Mouse (Mus musculus) small intestine, adult 2 months (tissue): ENCODE measurements around the gene Hnf4a. TPM values are rescaled to one million over a fixed set of nuclear protein-coding genes. Genes with fewer than 3 reads are reported as not detected.
A peak's percentile ranks its signal among the peaks of the same experiment; 100 is the strongest.

Experiments
- H3K27ac ChIP-seq: fragments of 200-500 bp; 2 replicates; pipeline ENCODE4 v1.5.1; 2012; ENCODE audit warnings: low read depth, low read length, control low read depth, inconsistent platforms; ENCODE audit not compliant: insufficient read depth
- H3K27me3 ChIP-seq: fragments of 200-500 bp; 2 replicates; pipeline ENCODE4 v1.6.1; 2012; ENCODE audit warnings: mild to moderate bottlenecking, moderate library complexity, low read length, inconsistent platforms; ENCODE audit not compliant: control insufficient read depth, insufficient read depth
- H3K36me3 ChIP-seq: fragments of 200-500 bp; 2 replicates; pipeline ENCODE4 v1.6.1; 2012; ENCODE audit warnings: mild to moderate bottlenecking, low read length, control low read depth, inconsistent platforms; ENCODE audit not compliant: control insufficient read depth, insufficient read depth
- H3K4me1 ChIP-seq: fragments of 200-500 bp; 2 replicates; pipeline ENCODE4 v1.6.1; 2012; ENCODE audit warnings: low read length, inconsistent platforms, mixed read lengths; ENCODE audit not compliant: control insufficient read depth, insufficient read depth, insufficient read length
- H3K4me3 ChIP-seq: fragments of 200-500 bp; 2 replicates; pipeline ENCODE4 v1.5.1; 2012; ENCODE audit warnings: low read depth, mild to moderate bottlenecking, control low read depth, inconsistent platforms, low read length, moderate library complexity
- CTCF ChIP-seq: fragments of 200-500 bp; IDR thresholded peaks from 2 replicates; pipeline ENCODE4 v1.5.1; 2012; ENCODE audit warnings: low read depth, mild to moderate bottlenecking, control low read depth, inconsistent platforms, low read length, moderate library complexity, mixed read lengths; ENCODE audit not compliant: insufficient replicate concordance, insufficient read length; ENCODE audit errors: extremely low read depth
- POLR2A ChIP-seq: fragments of 200-500 bp; IDR thresholded peaks from 2 replicates; pipeline ENCODE4 v1.6.1; 2012; ENCODE audit warnings: low read depth, mild to moderate bottlenecking, control low read depth, inconsistent platforms, low read length, moderate library complexity
- WGBS: fragments of 180-500 bp; shearing (Covaris S2); methylation state at CpG from one replicate; pipeline ENCODE4 v1.1.7; 2018; 5-methylcytosine and 5-hydroxymethylcytosine counted together
- polyA plus RNA-seq: library from polyadenylated mRNA; depleted of rRNA; stranded (reverse); fragments of >200 nt; gene quantifications from 2 replicates; pipeline ENCODE4 v1.2.3, GENCODE M21; 2012

Hnf4a gene
- polyA plus RNA-seq, 1 experiment = 397 TPM

- peaks cover 40% of the 10 kb centered on the region for H3K36me3 ChIP-seq
- TF ChIP-seq CTCF = peak; percentile 95; the same call in 1 of the 2 replicates
- TF ChIP-seq POLR2A = no peak
- H3K4me3 ChIP-seq = peak overlapping the region; percentile 53
- WGBS = 5% methylated on average over 22 of the region's 22 CpGs
- no peaks in the 10 kb centered on the region for H3K27me3 ChIP-seq
- peaks cover 28% of the 10 kb centered on the region for H3K4me1 ChIP-seq
- peak overlapping the region; percentile 72 for H3K27ac ChIP-seq
These were observed 28.4 kb downstream of the Hnf4a start for GRCm38 (mm10) chr2:163534958-163535524.

GRCm38 (mm10) chr2:163537443-163537842 lies 30.8 kb downstream of the Hnf4a start:
- Histone ChIP-seq H3K27me3 (no peaks in the 10 kb centered on the region), H3K27ac (peak overlapping the region; percentile 23; the same call in 1 of the 2 replicates), H3K36me3 (peaks cover 36% of the 10 kb centered on the region), H3K4me3 (peak overlapping the region; percentile 10; the same call in 1 of the 2 replicates), H3K4me1 (peaks cover 26% of the 10 kb centered on the region)
- TF ChIP-seq POLR2A (no peak), CTCF (no peak)
- WGBS = 55% methylated on average over 5 of the region's 5 CpGs

DNA sequence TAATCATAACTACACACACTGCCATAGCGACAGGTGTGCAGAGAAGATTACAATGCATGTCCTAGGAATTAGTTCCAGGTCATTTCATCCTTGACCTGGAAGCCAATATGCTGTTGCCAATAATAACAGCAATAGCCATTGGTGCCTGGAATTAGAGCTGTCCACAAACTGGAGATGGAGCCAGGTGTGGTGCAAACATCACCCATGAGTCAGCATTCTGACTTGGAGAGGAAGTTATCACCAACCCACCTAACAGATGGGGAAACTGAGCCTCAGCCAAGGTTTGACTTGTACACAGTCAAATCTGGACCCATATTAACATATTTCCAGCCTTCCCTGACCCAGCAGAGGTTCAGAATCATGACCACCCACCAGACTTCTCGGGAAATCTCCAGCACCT lies 31.8 kb downstream of the Hnf4a start:
- H3K4me1 ChIP-seq = peaks cover 21% of the 10 kb centered on the region
- H3K4me3 ChIP-seq = peak overlapping the region; percentile 22; the same call in 1 of the 2 replicates
- peak overlapping the region; percentile 79; the same call in 1 of the 2 replicates for H3K27ac ChIP-seq
- WGBS = 52% methylated on average over 2 of the region's 2 CpGs
- peaks cover 31% of the 10 kb centered on the region for H3K36me3 ChIP-seq
- H3K27me3 ChIP-seq = no peaks in the 10 kb centered on the region
- no peak; the same call in 1 of the 2 replicates for TF ChIP-seq CTCF
- no peak for TF ChIP-seq POLR2A

DNA sequence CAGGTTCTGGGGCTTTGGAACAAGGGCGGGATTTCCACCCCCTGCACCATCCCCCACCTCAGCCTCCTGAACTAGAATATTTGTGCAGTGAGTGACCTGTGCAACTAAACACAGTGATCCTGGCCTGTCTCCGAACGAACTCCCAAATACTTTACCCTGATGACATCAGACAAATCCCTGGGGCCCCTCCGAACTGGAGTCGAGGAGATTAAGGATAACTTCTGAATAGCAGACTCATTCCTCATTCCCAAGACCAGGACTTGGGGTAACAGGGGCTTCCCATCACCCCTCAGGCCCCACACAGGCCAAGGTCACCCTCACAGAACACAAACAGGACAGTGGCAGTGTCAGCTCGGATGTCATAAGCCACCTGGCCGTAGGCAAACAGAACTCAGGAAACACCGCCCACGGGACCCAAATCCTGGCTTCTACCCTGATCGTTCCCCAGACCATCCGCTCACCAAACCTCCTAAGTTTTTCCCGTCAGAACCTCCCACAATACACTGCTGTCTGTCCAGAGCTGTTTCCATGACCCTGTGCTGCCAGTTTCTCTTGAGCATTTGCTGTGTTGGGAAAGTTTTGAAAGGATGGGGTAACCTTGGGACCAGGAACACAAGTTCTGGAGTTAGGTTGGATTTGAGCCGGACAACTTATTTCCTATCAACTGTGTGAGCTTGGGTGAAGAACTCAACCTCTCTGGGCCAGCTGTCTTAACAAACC lies 32.9 kb downstream of the Hnf4a start:
- Histone ChIP-seq H3K27me3 (no peaks in the 10 kb centered on the region), H3K4me1 (peaks cover 19% of the 10 kb centered on the region), H3K36me3 (peaks cover 27% of the 10 kb centered on the region), H3K27ac (peak overlapping the region; percentile 79), H3K4me3 (peak overlapping the region; percentile 73)
- WGBS = 31% methylated on average over 13 of the region's 13 CpGs
- TF ChIP-seq POLR2A (no peak), CTCF (no peak)

DNA sequence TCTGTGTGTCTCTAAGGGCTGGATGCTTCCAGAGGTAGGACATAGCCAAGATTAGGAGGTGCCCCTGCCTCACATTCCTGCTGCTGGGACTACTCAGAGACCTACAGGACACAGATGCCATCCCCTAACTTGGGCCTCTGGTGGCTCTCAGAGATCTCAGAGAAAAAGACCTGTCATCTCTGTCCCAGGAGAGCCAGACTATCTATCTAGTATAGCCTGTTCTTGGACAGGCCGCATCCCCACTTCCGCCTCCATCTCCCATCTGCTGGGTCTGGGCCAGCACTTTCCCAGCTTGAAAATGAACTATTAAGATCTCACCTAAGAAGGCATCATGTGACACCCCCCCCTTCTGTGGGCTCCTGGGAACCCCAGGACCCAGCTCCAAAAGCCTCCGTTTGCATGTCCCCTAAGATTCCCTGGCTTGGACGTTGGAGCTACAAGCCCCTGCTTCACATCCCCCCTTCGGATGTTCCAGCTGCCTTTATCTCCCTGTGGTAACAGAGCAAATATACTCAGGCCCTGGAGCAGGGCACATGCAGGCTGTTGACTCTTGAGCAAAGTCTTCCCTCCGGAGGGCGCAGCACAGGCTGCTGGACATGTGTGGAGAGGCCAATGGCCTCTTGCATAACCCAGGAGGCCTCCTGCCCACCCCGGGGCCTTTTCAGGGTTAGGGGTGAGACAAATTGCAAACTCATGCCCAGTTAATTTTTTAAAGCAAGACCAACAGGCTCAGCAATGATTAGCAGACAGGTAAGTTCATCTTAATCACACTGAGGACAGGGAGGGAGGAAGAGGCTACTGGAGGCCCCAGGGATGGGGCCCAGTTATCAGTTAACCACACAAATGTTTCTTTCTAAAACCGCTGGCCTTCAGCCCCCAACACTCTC lies 33.9 kb downstream of the Hnf4a start:
- Histone ChIP-seq H3K27me3 (no peaks in the 10 kb centered on the region), H3K4me3 (peak overlapping the region; percentile 73), H3K27ac (peak overlapping the region; percentile 79), H3K4me1 (peaks cover 15% of the 10 kb centered on the region), H3K36me3 (peaks cover 27% of the 10 kb centered on the region)
- 29% methylated on average over 9 of the region's 9 CpGs for WGBS
- TF ChIP-seq POLR2A = no peak
- TF ChIP-seq CTCF = no peak

DNA sequence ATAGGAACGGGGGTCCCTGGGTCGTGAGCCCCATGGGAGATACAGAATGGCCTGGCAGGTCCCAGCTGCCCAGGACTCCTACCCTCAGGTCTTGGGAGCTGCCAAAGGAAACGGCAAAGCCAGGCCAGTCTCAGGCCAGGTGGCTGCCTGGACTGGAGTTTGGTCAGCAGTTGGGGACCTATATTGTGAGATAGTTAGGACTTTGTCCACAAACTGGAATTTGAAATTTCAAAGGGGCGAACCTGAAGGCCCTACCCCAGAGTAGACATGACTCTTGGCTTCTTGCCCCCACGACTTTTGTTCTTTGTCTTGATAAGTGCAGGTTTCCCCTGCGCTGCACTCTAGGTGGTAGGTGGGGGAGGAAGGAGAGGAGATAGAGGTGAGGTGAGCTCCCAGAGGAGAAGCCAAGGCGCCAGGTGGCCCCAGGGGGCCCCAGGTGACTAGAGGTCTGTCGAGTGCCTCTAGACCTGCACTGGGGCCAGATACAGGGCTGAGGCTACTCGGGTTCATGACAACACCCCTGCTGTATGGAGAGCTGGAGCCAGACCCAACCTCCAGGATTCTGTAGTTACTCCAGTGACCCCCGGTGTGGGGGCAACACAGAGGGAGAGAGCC lies 35.1 kb downstream of the Hnf4a start:
- H3K27ac ChIP-seq = peak overlapping the region; percentile 79
- 33% methylated on average over 10 of the region's 10 CpGs for WGBS
- peaks cover 20% of the 10 kb centered on the region for H3K4me1 ChIP-seq
- H3K27me3 ChIP-seq = no peaks in the 10 kb centered on the region
- peaks cover 19% of the 10 kb centered on the region for H3K36me3 ChIP-seq
- peak overlapping the region; percentile 73 for H3K4me3 ChIP-seq
- TF ChIP-seq CTCF (no peak), POLR2A (peak; percentile 73)

DNA sequence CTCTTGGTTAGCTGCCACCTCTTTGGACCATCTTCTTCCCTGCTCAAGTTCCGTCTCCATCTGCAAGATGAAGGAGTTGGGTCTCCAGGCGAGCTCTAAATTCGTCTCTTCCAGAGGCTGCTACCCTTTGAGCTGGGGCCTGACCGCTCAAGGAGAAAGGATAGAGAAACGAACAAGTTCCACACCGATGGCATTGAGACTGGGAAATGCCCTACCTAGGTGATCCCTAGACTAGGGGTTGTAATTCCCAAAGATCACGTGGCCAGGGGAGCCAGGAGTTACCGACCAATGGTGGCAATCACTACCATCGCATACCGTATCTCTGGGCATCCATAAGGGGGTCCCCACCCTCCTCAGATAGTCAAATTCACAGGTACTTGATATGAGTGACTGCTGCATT lies 36.1 kb downstream of the Hnf4a start:
- Histone ChIP-seq H3K27me3 (no peaks in the 10 kb centered on the region), H3K36me3 (peaks cover 11% of the 10 kb centered on the region), H3K4me3 (no peak overlapping the region), H3K4me1 (peaks cover 20% of the 10 kb centered on the region), H3K27ac (peak overlapping the region; percentile 79; the same call in 1 of the 2 replicates)
- WGBS = 72% methylated on average over 10 of the region's 10 CpGs
- no peak for TF ChIP-seq POLR2A
